Mouse (Mus musculus) gastrocnemius, adult 2 months (tissue): ENCODE results near the gene Sin3a. TPM values are rescaled to one million over a fixed set of nuclear protein-coding genes. Genes with fewer than 3 reads are reported as not detected.

Source experiments
- DNase-seq: peaks from one replicate; pipeline ENCODE4 v3.0.0; 2022
- H3K27ac ChIP-seq: fragments of 200-600 bp; 2 replicates; pipeline ENCODE4 v1.8.1; 2022; ENCODE audit warnings: mild to moderate bottlenecking
- H3K4me3 ChIP-seq: fragments of 200-600 bp; 2 replicates; pipeline ENCODE4 v1.8.1; 2022; ENCODE audit warnings: mild to moderate bottlenecking, moderate library complexity
- CTCF ChIP-seq: fragments of 200-600 bp; IDR thresholded peaks from 2 replicates; pipeline ENCODE4 v1.8.1; 2022; ENCODE audit warnings: antibody characterized with exemption, mild to moderate bottlenecking, moderate library complexity
- intact Hi-C: fragments of 180-260 bp; cut with DNase I; formaldehyde crosslinking; loops from one replicate; pipeline ENCODE4 v1.15.1; 2025
- total RNA-seq, 2 experiments: library from RNA; stranded (reverse); gene quantifications; 2 replicates each; pipeline ENCODE4 v1.2.3; 2021

Sin3a gene
- total RNA-seq, 2 experiments from 2014 or later = 17.1 to 18.7 TPM

- no peak for TF ChIP-seq CTCF
- DNase-seq = no peak
- Histone ChIP-seq H3K4me3 (no peak overlapping the region), H3K27ac (no peak overlapping the region)
- intact Hi-C loops = no loop called here
These were observed 67.7 kb downstream of the Sin3a start for GRCm38 (mm10) chr9:57139571-57139970.

DNA sequence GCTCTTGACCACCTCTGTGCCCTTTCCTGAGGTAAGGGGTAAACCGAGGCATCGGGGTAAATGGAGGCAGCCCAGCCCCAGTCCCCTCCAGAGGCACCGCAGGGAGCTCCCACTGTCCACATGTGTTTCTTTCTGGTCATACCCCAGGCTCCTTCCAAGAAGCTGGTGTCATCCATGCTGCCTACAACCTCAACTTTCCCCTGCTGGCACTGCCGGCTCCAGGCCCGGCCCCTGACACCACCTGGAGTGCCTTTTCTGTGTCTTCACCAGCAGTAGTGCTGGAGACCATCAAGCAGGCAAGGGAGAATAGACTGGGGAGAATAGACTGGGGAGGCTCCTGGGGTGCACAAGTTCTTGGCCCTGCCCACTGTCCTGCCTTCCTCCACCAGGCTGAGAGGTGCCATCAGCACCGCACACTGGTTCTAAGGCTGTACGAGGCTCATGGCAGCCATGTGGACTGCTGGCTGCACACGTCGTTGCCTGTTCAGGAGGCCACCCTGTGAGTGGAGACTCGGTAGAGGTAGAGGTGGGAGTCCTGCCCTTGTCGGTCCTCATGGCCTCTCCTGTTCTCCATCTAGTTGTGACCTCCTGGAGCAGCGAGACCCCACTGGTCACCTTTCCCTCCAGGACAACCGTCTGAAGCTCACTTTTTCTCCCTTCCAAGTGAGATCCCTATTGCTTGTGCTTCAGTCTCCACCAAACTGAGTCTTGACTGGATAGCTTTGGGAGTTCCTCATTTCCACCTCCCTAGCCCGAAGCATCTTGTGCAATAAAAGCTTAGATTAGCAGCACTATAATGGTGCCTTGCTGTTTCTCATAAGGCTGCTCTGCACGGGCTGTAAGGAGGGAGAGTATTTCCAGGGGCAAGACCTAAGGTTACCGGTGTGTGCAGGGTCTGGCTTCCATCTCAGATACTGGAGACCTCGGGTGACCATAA lies 69.8 kb downstream of the Sin3a start:
- H3K27ac ChIP-seq = no peak overlapping the region
- intact Hi-C loops = no loop called here
- DNase-seq = no peak
- no peak for TF ChIP-seq CTCF
- no peak overlapping the region for H3K4me3 ChIP-seq

- DNase-seq = no peak
- no peak for TF ChIP-seq CTCF
- no peak overlapping the region for H3K27ac ChIP-seq
- H3K4me3 ChIP-seq = no peak overlapping the region
- intact Hi-C loops = no loop called here
These were observed 71.4 kb downstream of the Sin3a start for GRCm38 (mm10) chr9:57143212-57143611.

DNA sequence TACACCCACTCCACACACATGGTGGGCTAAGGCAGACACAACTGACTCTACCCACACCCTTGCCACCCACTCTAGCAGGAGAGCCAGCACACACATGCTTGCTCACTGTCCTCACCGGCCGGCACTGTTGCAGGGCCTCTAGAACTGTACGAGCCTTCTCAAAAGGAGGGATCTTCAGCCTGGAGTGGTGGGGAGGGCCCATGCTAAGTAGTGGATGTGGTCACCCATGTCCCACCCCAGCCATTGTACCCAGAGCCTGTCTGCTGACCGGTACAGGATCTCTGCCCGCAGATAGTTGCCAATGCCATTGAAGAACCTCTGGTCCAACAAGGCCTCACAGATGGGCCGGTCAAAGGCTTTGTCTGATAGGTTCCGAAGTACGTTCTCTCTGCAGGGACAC lies 73.0 kb downstream of the Sin3a start:
- Histone ChIP-seq H3K27ac (no peak overlapping the region), H3K4me3 (no peak overlapping the region)
- TF ChIP-seq CTCF = no peak
- no peak for DNase-seq
- intact Hi-C loops = no loop called here

GRCm38 (mm10) chr9:57146451-57147066 lies 74.7 kb downstream of the Sin3a start:
- Histone ChIP-seq H3K4me3 (peak overlapping the region; percentile 78; the same call in 1 of the 2 replicates), H3K27ac (no peak overlapping the region)
- no peak for TF ChIP-seq CTCF
- DNase-seq = peak; percentile 17
- intact Hi-C loops = no loop called here

DNA sequence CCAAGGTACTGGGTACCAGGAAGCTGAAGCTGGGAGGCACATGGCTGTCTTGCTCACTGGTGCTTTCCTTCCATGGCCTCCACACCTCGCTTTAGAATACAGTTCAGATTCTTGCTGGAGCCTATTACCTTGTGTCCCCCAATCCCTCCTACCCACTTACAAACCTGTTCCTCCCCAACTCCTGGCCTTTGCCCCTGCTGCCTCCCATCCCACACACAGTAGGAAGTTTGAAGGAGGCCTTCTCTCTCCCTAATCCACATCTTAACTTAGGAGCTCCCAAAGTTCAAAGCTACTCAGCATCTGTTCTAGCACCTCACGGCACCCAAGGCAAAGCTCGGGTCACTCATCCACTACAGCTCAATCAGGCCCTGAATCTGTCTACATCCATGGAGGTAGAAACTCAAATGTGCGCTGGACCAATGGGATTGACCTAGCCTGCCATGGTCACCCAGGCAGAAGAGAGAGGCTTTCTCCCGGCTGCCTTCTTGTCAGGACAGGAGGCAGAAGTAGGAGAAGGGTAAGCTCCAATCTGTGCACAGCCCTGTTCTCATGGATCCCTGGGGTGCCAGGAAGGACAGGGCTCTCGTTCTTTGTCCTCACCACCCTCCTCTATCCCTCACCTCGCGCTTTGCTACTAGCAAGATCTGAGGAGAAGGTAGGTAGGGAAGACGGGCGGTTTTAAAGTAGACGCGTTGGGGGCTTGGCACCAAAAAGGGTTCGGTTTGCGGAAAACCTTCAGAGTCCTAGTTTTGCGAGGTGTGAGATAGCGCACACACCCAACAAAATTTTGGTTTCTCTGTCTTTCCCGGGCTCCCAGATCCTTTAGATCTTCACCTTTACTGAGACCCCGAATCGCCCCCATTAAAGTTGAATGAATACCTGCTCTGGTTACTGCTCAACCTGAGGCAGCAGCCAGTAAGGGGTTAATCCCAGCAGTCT lies 75.6 kb downstream of the Sin3a start:
- peak; percentile 25 for DNase-seq
- intact Hi-C loops = no loop called here
- TF ChIP-seq CTCF = no peak
- H3K27ac ChIP-seq = peak overlapping the region; percentile 91
- H3K4me3 ChIP-seq = peak overlapping the region; percentile 78

DNA sequence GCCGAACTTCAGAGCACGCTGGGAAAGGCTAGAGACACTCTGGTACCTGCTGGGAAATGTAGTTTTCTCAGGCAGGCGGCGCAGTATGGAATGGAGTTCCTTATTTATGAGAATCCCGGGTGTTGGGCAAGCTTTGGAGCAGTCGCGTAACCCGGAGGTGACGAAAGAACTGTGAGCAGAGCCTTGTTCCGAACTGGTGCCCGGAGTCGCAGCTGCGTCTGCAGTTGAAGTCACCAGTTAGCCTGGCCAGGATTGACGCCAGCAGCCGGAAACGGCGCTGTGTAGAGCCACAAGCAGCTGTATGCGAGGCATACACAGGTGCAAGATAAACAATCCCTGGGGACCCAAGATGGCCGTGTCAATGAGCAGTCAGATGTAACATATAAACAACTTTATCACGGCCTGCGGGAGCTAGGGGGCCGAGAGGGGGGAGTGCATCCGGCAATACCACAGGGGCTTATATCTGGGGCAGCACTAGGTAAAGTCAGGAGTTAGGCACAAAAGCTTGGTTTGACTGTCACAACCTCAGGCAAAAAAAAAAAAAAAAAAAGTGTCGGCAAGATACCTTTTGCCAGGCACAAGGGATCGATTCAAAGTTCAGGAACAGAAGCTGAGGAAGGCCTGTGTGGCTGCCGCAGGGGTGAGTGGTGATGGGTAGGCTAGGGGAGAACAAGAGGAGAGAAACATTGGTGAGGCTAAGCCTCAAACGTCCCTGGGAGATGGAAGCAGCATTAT lies 76.5 kb downstream of the Sin3a start, which contains the start of gene Neil1:
Gene Neil1, minus strand, starts transcription at position 162 of the 735 bp plus-strand sequence.
- intact Hi-C loops = no loop called here
- H3K4me3 ChIP-seq = peak within 1 kb of the TSS; percentile 78
- DNase-seq = peak; percentile 91
- H3K27ac ChIP-seq = peak within 1 kb of the TSS; percentile 91
- TF ChIP-seq CTCF = peak; percentile 27; the same call in 1 of the 2 replicates

DNA sequence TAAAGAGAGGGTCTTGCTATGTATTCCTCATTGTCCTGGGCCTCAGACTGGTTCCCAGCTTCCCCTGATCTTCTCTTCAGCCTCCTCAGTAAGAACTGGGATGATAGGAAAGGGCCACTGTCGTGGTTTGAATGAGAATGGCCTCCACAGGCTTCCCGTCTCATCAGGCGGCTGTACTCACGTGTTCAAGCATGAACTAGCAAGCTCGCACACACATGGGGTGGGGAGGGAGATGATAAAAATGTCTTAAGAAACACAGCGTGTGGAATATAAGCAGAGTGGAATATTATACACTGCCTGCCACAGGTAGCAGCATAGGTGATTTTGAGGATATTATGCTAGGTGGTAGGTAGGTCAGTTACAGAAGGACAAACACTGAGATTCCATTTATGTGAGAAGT lies 77.2 kb downstream of the Sin3a start:
- Histone ChIP-seq H3K27ac (peak overlapping the region; percentile 91), H3K4me3 (peak overlapping the region; percentile 78)
- no peak for TF ChIP-seq CTCF
- DNase-seq = no peak
- intact Hi-C loops = no loop called here

- no peak for DNase-seq
- H3K4me3 ChIP-seq = no peak overlapping the region
- intact Hi-C loops = no loop called here
- no peak for TF ChIP-seq CTCF
- no peak overlapping the region for H3K27ac ChIP-seq
These were observed 78.4 kb downstream of the Sin3a start for GRCm38 (mm10) chr9:57150192-57150591.

DNA sequence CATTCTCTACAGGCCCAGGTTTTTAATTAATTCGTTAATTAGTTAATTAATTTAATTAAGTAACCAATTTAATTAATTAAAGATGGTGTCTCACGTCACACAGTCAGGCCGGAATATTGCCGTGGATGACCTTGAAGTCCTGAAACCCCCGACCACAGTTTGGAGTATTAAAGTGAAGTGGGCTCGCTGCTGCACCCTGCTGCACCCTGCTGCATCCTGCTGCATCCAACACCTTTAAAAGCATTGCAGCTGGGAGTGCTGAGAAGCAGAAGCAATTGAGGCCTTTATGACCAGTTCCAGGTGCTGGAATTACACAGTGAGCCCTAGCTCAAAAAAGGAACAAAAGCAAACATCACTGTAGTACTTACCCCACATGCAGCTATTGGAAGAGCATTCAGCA lies 80.5 kb downstream of the Sin3a start:
- no peak for DNase-seq
- intact Hi-C loops = no loop called here
- Histone ChIP-seq H3K4me3 (no peak overlapping the region), H3K27ac (no peak overlapping the region)
- TF ChIP-seq CTCF = no peak

- Histone ChIP-seq H3K27ac (no peak overlapping the region), H3K4me3 (no peak overlapping the region)
- DNase-seq = no peak
- no peak for TF ChIP-seq CTCF
- intact Hi-C loops = no loop called here
These were observed 84.5 kb downstream of the Sin3a start for GRCm38 (mm10) chr9:57156383-57156782.

DNA sequence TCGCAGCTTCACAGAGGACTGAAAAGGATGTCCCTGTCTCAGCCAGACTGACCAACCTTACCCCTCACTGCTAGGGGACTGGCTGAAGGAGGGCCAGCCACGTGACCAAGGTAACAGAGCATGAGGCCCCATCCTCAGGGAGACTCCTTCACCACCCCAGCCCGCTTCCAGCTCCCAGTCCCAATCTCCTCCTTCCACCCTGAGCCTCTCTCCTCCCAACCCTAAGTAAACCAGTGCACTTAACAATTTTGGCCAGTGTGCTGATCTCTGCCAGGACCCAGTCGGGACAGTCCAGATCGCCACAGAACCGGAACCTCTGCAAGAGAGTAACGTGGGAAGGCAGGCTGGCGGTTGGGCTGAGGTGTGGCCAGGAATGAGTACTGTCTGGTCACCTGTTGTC lies 85.0 kb downstream of the Sin3a start:
- no peak for TF ChIP-seq CTCF
- no peak overlapping the region for H3K27ac ChIP-seq

More for the DNA sequence above, 85.0 kb downstream of the Sin3a start:
- intact Hi-C loops = no loop called here
- no peak overlapping the region for H3K4me3 ChIP-seq
- no peak for DNase-seq
